Mouse (Mus musculus) midbrain, embryonic 11.5 days (tissue): ENCODE results near the gene Zfp287. TPM values are rescaled to one million over a fixed set of nuclear protein-coding genes. Genes with fewer than 3 reads are reported as not detected.

Source experiments
- ATAC-seq: fragments of 200-750 bp; cut with Nextera tagmentation; 2 replicates; pipeline ENCODE4 v1.8.0; 2017; ENCODE audit warnings: moderate TSS enrichment, moderate library complexity; ENCODE audit not compliant: low FRiP score
- DNase-seq: peaks from one replicate; pipeline ENCODE4 v3.0.0; 2015; ENCODE audit warnings: low spot score; ENCODE audit errors: missing footprints
- H3K27ac ChIP-seq: fragments of 300-500 bp; sonication (generic); 2 replicates; pipeline ENCODE4 v1.5.1; 2014; ENCODE audit warnings: low read depth, low read length
- H3K27me3 ChIP-seq: fragments of 300-500 bp; sonication (generic); 2 replicates; pipeline ENCODE4 v1.6.1; 2014; ENCODE audit warnings: mild to moderate bottlenecking, low read length, moderate library complexity, mixed read lengths; ENCODE audit not compliant: control insufficient read depth, insufficient read depth
- H3K36me3 ChIP-seq: fragments of 300-500 bp; sonication (generic); 2 replicates; pipeline ENCODE4 v1.6.1; 2014; ENCODE audit warnings: mild to moderate bottlenecking, low read length, moderate library complexity, mixed read lengths; ENCODE audit not compliant: control insufficient read depth, insufficient read depth
- H3K4me1 ChIP-seq: fragments of 300-500 bp; sonication (generic); 2 replicates; pipeline ENCODE4 v1.6.1; 2014; ENCODE audit warnings: low read length; ENCODE audit not compliant: control insufficient read depth, insufficient read depth
- H3K4me2 ChIP-seq: fragments of 300-500 bp; sonication (generic); 2 replicates; pipeline ENCODE4 v1.6.1; 2014; ENCODE audit warnings: mild to moderate bottlenecking, moderate library complexity
- H3K4me3 ChIP-seq: fragments of 300-500 bp; sonication (generic); 2 replicates; pipeline ENCODE4 v1.5.1; 2014; ENCODE audit warnings: low read depth, low read length
- H3K9ac ChIP-seq: fragments of 300-500 bp; sonication (generic); 2 replicates; pipeline ENCODE4 v1.6.1; 2014; ENCODE audit warnings: low read length
- H3K9me3 ChIP-seq: fragments of 300-500 bp; sonication (generic); 2 replicates; pipeline ENCODE4 v1.6.1; 2016; ENCODE audit warnings: low read length; ENCODE audit not compliant: control insufficient read depth
- WGBS: fragments of 180-500 bp; shearing (Covaris S2); extraction: QIAGEN DNeasy Blood & Tissue Kit; methylation state at CpG from one replicate; pipeline ENCODE4 v1.1.7; 2014; 5-methylcytosine and 5-hydroxymethylcytosine counted together
- polyA plus RNA-seq: library from polyadenylated mRNA; unstranded; fragments of >200 nt; fragmentation: Nextera tagmentation; extraction: Ambion mirVana; gene quantifications from 2 replicates; pipeline ENCODE4 v1.2.1, GENCODE M21; 2014

Gene Zfp287
- polyA plus RNA-seq, 1 experiment from 2014 or later = 12.4 TPM

- no peaks in the 10 kb centered on the region for H3K27me3 ChIP-seq
- H3K4me2 ChIP-seq = no peak overlapping the region
- ATAC-seq (no peak), DNase-seq (no peak)
- no peak overlapping the region for H3K9ac ChIP-seq
- no peaks in the 10 kb centered on the region for H3K36me3 ChIP-seq
- no peak overlapping the region for H3K4me3 ChIP-seq
- H3K9me3 ChIP-seq = no peaks in the 10 kb centered on the region
- no peaks in the 10 kb centered on the region for H3K4me1 ChIP-seq
- H3K27ac ChIP-seq = no peak overlapping the region
- 68% methylated on average over 4 of the region's 4 CpGs for WGBS
Observed at GRCm38 (mm10) chr11:62660885-62661284, 70.8 kb downstream of the Zfp287 start.

- H3K4me3 ChIP-seq = no peak overlapping the region
- no peak for ATAC-seq
- H3K27ac ChIP-seq = no peak overlapping the region
- no peaks in the 10 kb centered on the region for H3K27me3 ChIP-seq
- H3K4me2 ChIP-seq = no peak overlapping the region
- no peak for DNase-seq
- no peaks in the 10 kb centered on the region for H3K36me3 ChIP-seq
- peaks cover 14% of the 10 kb centered on the region for H3K4me1 ChIP-seq
- no peak overlapping the region for H3K9ac ChIP-seq
- 95% methylated on average over 3 of the region's 3 CpGs for WGBS
- no peaks in the 10 kb centered on the region for H3K9me3 ChIP-seq
Observed at GRCm38 (mm10) chr11:62652080-62652479, 79.6 kb downstream of the Zfp287 start.

- Histone ChIP-seq H3K4me3 (no peak overlapping the region), H3K36me3 (no peaks in the 10 kb centered on the region), H3K9me3 (no peaks in the 10 kb centered on the region), H3K27ac (no peak overlapping the region), H3K9ac (no peak overlapping the region), H3K27me3 (no peaks in the 10 kb centered on the region), H3K4me1 (peaks cover 19% of the 10 kb centered on the region), H3K4me2 (no peak overlapping the region)
- 92% methylated on average over 3 of the region's 3 CpGs for WGBS
- ATAC-seq = no peak
- no peak for DNase-seq
Observed at GRCm38 (mm10) chr11:62651563-62651962, 80.1 kb downstream of the Zfp287 start.

Other genes with a start within 250 kb of the Zfp287 start
- gene Cenpv, start 192.6 kb downstream of the Zfp287 start, polyA plus RNA-seq = 54.8 and 68.5 TPM in 2 replicates
- gene Ubb, start 180.7 kb downstream of the Zfp287 start, polyA plus RNA-seq = 3,727 and 3,899 TPM in 2 replicates
- 4.9 and 5.4 TPM in 2 replicates for gene Trpv2, start 157.4 kb downstream of the Zfp287 start, polyA plus RNA-seq
- 12.5 and 12.6 TPM in 2 replicates for gene Lrrc75a, start 83.4 kb downstream of the Zfp287 start, polyA plus RNA-seq
- gene Mmgt2, start 83.2 kb downstream of the Zfp287 start, polyA plus RNA-seq = 38.5 and 43.8 TPM in 2 replicates
- not detected in 2 replicates for gene Gm10428, start 21.2 kb upstream of the Zfp287 start, polyA plus RNA-seq
- 28.4 and 32.0 TPM in 2 replicates for gene Zfp286, start 57.6 kb upstream of the Zfp287 start, polyA plus RNA-seq
- gene Trim16, start 88.3 kb upstream of the Zfp287 start, polyA plus RNA-seq = 3.9 and 4.4 TPM in 2 replicates
- 0.45 and 0.63 TPM in 2 replicates for gene Fbxw10, start 115.2 kb upstream of the Zfp287 start, polyA plus RNA-seq
- gene Tvp23b, start 147.6 kb upstream of the Zfp287 start, polyA plus RNA-seq = 44.4 and 48.7 TPM in 2 replicates
- 0.32 TPM in 1 of 2 replicates, not detected in the other for gene Cdrt4, start 219.3 kb upstream of the Zfp287 start, polyA plus RNA-seq